Mouse (Mus musculus) midbrain, postnatal 0 days (tissue): ENCODE data around the gene Mcrip1. TPM values are rescaled to one million over a fixed set of nuclear protein-coding genes. Genes with fewer than 3 reads are reported as not detected.

ENCODE experiments used
- ATAC-seq: fragments of 200-750 bp; cut with Nextera tagmentation; 2 replicates; pipeline ENCODE4 v1.8.0; 2017; ENCODE audit warnings: moderate number of reproducible peaks, mild to moderate bottlenecking, moderate TSS enrichment, moderate library complexity; ENCODE audit not compliant: low FRiP score
- DNase-seq: peaks from one replicate; pipeline ENCODE4 v3.0.0-alpha.2; 2015; ENCODE audit warnings: low spot score
- H3K27ac ChIP-seq: fragments of 300-500 bp; sonication (generic); 2 replicates; pipeline ENCODE4 v1.5.1; 2014; ENCODE audit warnings: low read depth, mild to moderate bottlenecking, low read length, mixed read lengths
- H3K27me3 ChIP-seq: fragments of 300-500 bp; sonication (generic); 2 replicates; pipeline ENCODE4 v1.6.1; 2014; ENCODE audit warnings: low read length, control low read depth, mixed read lengths; ENCODE audit not compliant: insufficient read depth
- H3K36me3 ChIP-seq: fragments of 300-500 bp; sonication (generic); 2 replicates; pipeline ENCODE4 v1.6.1; 2014; ENCODE audit warnings: low read length, control low read depth, mixed read lengths; ENCODE audit not compliant: insufficient read depth
- H3K4me1 ChIP-seq: fragments of 300-500 bp; sonication (generic); 2 replicates; pipeline ENCODE4 v1.6.1; 2014; ENCODE audit warnings: mild to moderate bottlenecking, control low read depth, antibody characterized with exemption, low read length, mixed read lengths; ENCODE audit not compliant: insufficient read depth
- H3K4me2 ChIP-seq: fragments of 300-500 bp; sonication (generic); 2 replicates; pipeline ENCODE4 v1.6.1; 2014; ENCODE audit warnings: low read depth, mild to moderate bottlenecking, low read length, mixed read lengths; ENCODE audit not compliant: poor library complexity, severe bottlenecking
- H3K4me3 ChIP-seq: fragments of 300-500 bp; sonication (generic); 2 replicates; pipeline ENCODE4 v1.5.1; 2014; ENCODE audit warnings: low read depth, mild to moderate bottlenecking, low read length, moderate library complexity
- H3K9ac ChIP-seq: fragments of 300-500 bp; sonication (generic); replicated peaks from 2 replicates; pipeline ENCODE4 v1.6.1; 2014; ENCODE audit warnings: mild to moderate bottlenecking, low read length, moderate library complexity, mixed read lengths; ENCODE audit not compliant: poor library complexity, severe bottlenecking
- H3K9me3 ChIP-seq: fragments of 300-500 bp; sonication (generic); 2 replicates; pipeline ENCODE4 v1.6.1; 2016; ENCODE audit warnings: low read length, control low read depth
- CTCF ChIP-seq: IDR thresholded peaks from 2 replicates; pipeline ENCODE4 v1.5.1; 2016; ENCODE audit warnings: antibody characterized with exemption, mild to moderate bottlenecking
- WGBS: fragments of 180-500 bp; shearing (Covaris S2); extraction: QIAGEN DNeasy Blood & Tissue Kit; methylation state at CpG from one replicate; pipeline ENCODE4 v1.1.7; 2014; 5-methylcytosine and 5-hydroxymethylcytosine counted together
- polyA plus RNA-seq: library from polyadenylated mRNA; unstranded; fragments of >200 nt; fragmentation: Nextera tagmentation; extraction: Ambion mirVana; gene quantifications from 2 replicates; pipeline ENCODE4 v1.2.1, GENCODE M21; 2015
- total RNA-seq: library from RNA; depleted of rRNA; stranded (reverse); fragments of >200 nt; gene quantifications from 2 replicates; pipeline ENCODE4 v1.2.3, GENCODE M21; 2014

Gene Mcrip1
- total and polyA plus RNA-seq, 2 experiments from 2014 or later, result 138 to 243 TPM

GRCm38 (mm10) chr11:120555260-120555659, 5.7 kb upstream of the Mcrip1 start:
- Histone ChIP-seq H3K36me3 (peaks cover 11% of the 10 kb centered on the region), H3K4me3 (no peak overlapping the region), H3K9me3 (no peaks in the 10 kb centered on the region), H3K9ac (no peak overlapping the region), H3K4me1 (no peaks in the 10 kb centered on the region), H3K27me3 (no peaks in the 10 kb centered on the region), H3K27ac (no peak overlapping the region), H3K4me2 (no peak overlapping the region)
- WGBS, result 81% methylated on average over 2 of the region's 2 CpGs
- TF ChIP-seq CTCF, result no peak
- ATAC-seq (no peak), DNase-seq (no peak)

GRCm38 (mm10) chr11:120554834-120555233, 5.3 kb upstream of the Mcrip1 start:
- 77% methylated on average over 7 of the region's 7 CpGs for WGBS
- no peak for TF ChIP-seq CTCF
- peaks cover 7% of the 10 kb centered on the region; the same call in 1 of the 2 replicates for H3K36me3 ChIP-seq

GRCm38 (mm10) chr11:120552736-120553135, 3.2 kb upstream of the Mcrip1 start:
- Histone ChIP-seq H3K36me3 (no peaks in the 10 kb centered on the region), H3K9me3 (no peaks in the 10 kb centered on the region), H3K4me2 (no peak overlapping the region), H3K27ac (no peak overlapping the region), H3K27me3 (no peaks in the 10 kb centered on the region), H3K4me1 (peaks cover 14% of the 10 kb centered on the region), H3K4me3 (no peak overlapping the region), H3K9ac (no peak overlapping the region)
- 82% methylated on average over 5 of the region's 5 CpGs for WGBS
- DNase-seq (no peak), ATAC-seq (no peak)
- TF ChIP-seq CTCF, result no peak

More at GRCm38 (mm10) chr11:120554834-120555233, 5.3 kb upstream of the Mcrip1 start:
- no peaks in the 10 kb centered on the region for H3K27me3 ChIP-seq
- no peak for DNase-seq
- H3K4me3 ChIP-seq, result no peak overlapping the region
- H3K4me1 ChIP-seq, result peaks cover 4% of the 10 kb centered on the region
- H3K9me3 ChIP-seq, result no peaks in the 10 kb centered on the region
- H3K9ac ChIP-seq, result no peak overlapping the region
- no peak overlapping the region for H3K27ac ChIP-seq
- no peak for ATAC-seq
- no peak overlapping the region for H3K4me2 ChIP-seq

- no peaks in the 10 kb centered on the region for H3K36me3 ChIP-seq
- TF ChIP-seq CTCF, result no peak
- H3K9me3 ChIP-seq, result no peaks in the 10 kb centered on the region
- DNase-seq, result no peak
- 95% methylated on average over 28 of the region's 28 CpGs for WGBS
- no peaks in the 10 kb centered on the region for H3K27me3 ChIP-seq
- peaks cover 14% of the 10 kb centered on the region for H3K4me1 ChIP-seq
- peak within 1 kb of the TSS; percentile 91 for H3K4me2 ChIP-seq
- ATAC-seq, result no peak
- peak within 1 kb of the TSS; percentile 89 for H3K27ac ChIP-seq
- peak within 1 kb of the TSS; percentile 91 for H3K4me3 ChIP-seq
- H3K9ac ChIP-seq, result peak within 1 kb of the TSS; percentile 99
Observed at GRCm38 (mm10) chr11:120550810-120551440, 1.4 kb upstream of the Mcrip1 start, which contains the start of gene Ppp1r27. TSS of gene Ppp1r27 (minus strand) at chr11:120551132.

GRCm38 (mm10) chr11:120549986-120550809, 671 bp upstream of the Mcrip1 start:
- ATAC-seq, result peak; percentile 28; the same call in 1 of the 2 replicates
- Histone ChIP-seq H3K27me3 (no peaks in the 10 kb centered on the region), H3K36me3 (no peaks in the 10 kb centered on the region), H3K4me1 (peaks cover 14% of the 10 kb centered on the region), H3K27ac (peak overlapping the region; percentile 89), H3K4me3 (peak overlapping the region; percentile 91), H3K4me2 (peak overlapping the region; percentile 91), H3K9ac (peak overlapping the region; percentile 99), H3K9me3 (no peaks in the 10 kb centered on the region)
- 76% methylated on average over 11 of the region's 11 CpGs for WGBS
- DNase-seq, result no peak
- no peak for TF ChIP-seq CTCF

- Histone ChIP-seq H3K9ac (peak overlapping the region; percentile 99), H3K4me1 (peaks cover 14% of the 10 kb centered on the region), H3K27me3 (no peaks in the 10 kb centered on the region), H3K4me3 (peak overlapping the region; percentile 91), H3K9me3 (no peaks in the 10 kb centered on the region), H3K36me3 (peaks cover 12% of the 10 kb centered on the region), H3K27ac (peak overlapping the region; percentile 89), H3K4me2 (peak overlapping the region; percentile 91)
- no peak for DNase-seq
- ATAC-seq, result no peak
- 22% methylated on average over 7 of the region's 7 CpGs for WGBS
- no peak for TF ChIP-seq CTCF
Observed at GRCm38 (mm10) chr11:120548786-120549167, 750 bp downstream of the Mcrip1 start.
